Mouse (Mus musculus): ENCODE measurements around the gene Olfr1009. TPM values are rescaled to one million over a fixed set of nuclear protein-coding genes. Genes with fewer than 3 reads are reported as not detected.
"Not testable (repeated sequence)": the region's sequence is repeated elsewhere in the genome, so short reads cannot be mapped to it uniquely, and the experiment has no call there.

Olfr1009 gene
- polyA plus RNA-seq (2021) = not detected

DNA sequence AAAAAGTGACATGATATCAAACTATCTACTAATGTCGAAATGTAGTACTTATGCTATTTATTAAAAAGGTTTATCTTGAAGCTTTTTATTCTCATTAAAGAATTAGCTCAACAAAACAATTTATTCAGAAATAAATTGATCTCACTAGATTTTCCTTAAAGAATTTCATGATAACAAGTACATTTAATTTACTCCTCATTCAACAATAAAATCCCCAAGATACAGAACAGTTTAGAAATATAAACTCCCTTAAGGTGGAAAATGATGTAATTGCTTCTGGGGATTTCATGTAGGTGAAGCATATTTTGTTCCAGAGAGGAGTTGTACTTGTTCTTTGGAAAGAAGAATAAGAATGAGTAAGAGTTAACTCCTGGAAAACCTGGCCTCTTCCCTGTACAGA lies at the start of gene Olfr1009:
TSS of gene Olfr1009 (plus strand) at position 301 of the 400 bp plus-strand sequence.
- no peak for ATAC-seq
- TF ChIP-seq CTCF (IDR thresholded peaks at IDR 0.05) = no peak
- H3K27me3 ChIP-seq = peaks cover 4% of the 10 kb centered on the region
- DNase-seq (ENCODE audit: low read depth, low spot score) = no peak
- ChIA-PET POLR2A (no interaction called here), CTCF (no interaction called here)
- in situ Hi-C loops (cut with MboI; ENCODE audit: low pct_unique_long_range_greater_than_20kb) = no loop called here

DNA sequence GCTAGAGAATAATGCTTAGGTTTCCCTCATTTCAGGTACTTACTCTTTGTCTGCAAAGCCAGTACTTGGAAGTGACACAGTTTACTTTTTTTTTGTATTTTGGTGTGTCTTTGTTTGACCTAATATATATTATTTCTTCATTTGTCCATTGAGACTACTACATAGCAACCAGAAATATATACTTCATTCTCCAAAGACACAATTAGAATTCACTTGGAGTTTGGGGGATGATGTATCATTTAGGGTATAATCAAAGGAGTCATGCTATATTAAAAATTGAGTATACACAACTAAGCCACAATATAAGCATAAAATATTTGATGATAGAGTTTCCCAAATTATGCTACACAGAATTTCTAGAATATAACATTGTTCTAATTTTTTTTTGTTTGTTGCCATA lies 36.6 kb upstream of the Olfr1009 start, which contains the start of gene Olfr1006:
TSS of gene Olfr1006 (minus strand) at position 101 of the 400 bp plus-strand sequence.
- CTCF ChIA-PET = no interaction called here
- no peak for TF ChIP-seq CTCF (IDR thresholded peaks at IDR 0.05)
- H3K27me3 ChIP-seq = no peaks in the 10 kb centered on the region
- ATAC-seq (no peak), DNase-seq (ENCODE audit: low read depth, low spot score) (no peak)
- POLR2A ChIA-PET = no interaction called here
- in situ Hi-C loops (cut with MboI; ENCODE audit: low pct_unique_long_range_greater_than_20kb) = no loop called here

DNA sequence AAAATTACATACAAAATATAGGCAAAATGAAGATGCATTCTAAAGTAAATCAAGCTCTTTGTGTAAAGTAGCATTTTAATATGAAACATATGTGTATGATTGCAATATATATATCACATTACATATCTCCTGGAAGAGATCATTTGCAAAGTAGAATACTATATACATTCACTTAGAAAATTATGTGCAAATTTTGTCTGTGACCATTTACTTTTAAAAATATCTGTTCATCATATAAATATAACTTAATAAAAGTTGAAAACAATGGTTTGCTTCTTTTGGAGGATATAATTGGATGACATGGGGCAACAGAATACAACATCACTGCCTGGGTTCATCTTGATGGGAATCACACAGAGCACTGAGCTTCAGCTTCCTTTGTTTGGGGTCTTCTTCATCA lies 26.1 kb upstream of the Olfr1009 start, which contains the start of gene Olfr1008:
TSS of gene Olfr1008 (plus strand) at position 301 of the 400 bp plus-strand sequence.
- DNase-seq (ENCODE audit: low read depth, low spot score) (no peak), ATAC-seq (no peak)
- CTCF ChIA-PET = no interaction called here
- in situ Hi-C loops (cut with MboI; ENCODE audit: low pct_unique_long_range_greater_than_20kb) = no loop called here
- TF ChIP-seq CTCF (IDR thresholded peaks at IDR 0.05) = no peak
- POLR2A ChIA-PET = no interaction called here
- no peaks in the 10 kb centered on the region for H3K27me3 ChIP-seq

DNA sequence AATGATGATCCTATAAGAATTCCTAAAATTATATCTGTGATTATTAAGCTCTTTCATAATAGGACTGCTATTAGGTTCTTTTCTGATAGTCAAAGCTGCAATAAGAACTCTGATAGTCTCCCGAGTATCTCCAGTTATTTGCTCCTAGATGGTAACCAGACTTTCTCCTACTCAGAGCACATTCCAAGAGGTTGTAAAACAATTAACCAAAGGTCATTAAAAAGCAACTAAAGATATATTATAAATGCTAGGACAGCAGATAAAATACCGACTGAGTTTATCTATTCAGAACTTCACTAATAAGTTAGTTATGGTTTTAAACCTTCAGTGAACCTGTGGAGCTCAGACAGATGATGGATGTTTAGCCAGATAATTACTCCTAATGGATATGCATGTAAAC lies 4.5 kb upstream of the Olfr1009 start:
- H3K27me3 ChIP-seq; in situ Hi-C loops (cut with MboI; ENCODE audit: low pct_unique_long_range_greater_than_20kb); ATAC-seq; DNase-seq (ENCODE audit: low read depth, low spot score); POLR2A ChIA-PET; CTCF ChIA-PET: not testable (repeated sequence)

DNA sequence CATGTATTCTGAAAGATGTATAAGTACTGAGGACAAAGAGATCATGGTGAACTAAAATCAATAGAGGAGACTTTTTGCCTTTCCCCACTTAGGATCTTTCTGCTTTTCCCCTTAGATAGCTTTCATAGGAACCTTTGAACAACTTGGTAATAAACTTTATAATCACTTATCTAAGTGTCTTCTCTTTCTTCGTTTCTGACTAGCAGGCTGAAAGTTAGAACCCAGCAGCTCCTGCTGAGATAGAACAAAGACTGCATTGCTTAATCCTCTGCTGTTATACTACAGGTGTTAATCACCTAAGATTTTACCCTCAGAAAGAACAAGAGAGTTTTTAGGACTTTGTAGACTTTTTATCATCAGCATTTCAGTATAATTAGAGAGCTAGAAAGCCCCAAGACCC lies 4.1 kb upstream of the Olfr1009 start:
- ATAC-seq = no peak
- H3K27me3 ChIP-seq = no peaks in the 10 kb centered on the region
- ChIA-PET POLR2A (no interaction called here), CTCF (no interaction called here)
- TF ChIP-seq CTCF (IDR thresholded peaks at IDR 0.05) = no peak
- DNase-seq (ENCODE audit: low read depth, low spot score) = no peak
- in situ Hi-C loops (cut with MboI; ENCODE audit: low pct_unique_long_range_greater_than_20kb) = no loop called here

DNA sequence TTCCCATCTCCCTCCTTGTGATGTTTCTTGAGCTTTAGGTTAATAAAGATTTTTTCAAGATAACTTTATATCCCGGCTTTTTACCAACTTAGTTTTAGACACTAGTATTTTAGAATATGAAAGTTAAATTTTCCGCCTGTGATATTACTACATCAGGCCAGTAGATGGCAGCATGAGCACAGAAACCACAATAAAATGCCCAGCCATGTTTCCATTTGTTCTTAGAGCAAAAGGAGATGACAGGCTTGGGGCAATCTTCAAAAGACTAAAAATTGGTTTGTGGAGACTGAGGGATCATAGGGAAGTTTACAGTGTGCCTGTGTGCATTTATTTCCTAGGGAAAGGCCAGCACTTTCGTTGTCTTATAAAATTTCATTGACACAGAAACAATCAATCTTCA lies 10.6 kb downstream of the Olfr1009 start:
- ATAC-seq = peak; percentile 65
- in situ Hi-C loops (cut with MboI; ENCODE audit: low pct_unique_long_range_greater_than_20kb) = no loop called here
- H3K27me3 ChIP-seq = no peaks in the 10 kb centered on the region
- ChIA-PET POLR2A (no interaction called here), CTCF (no interaction called here)
- TF ChIP-seq CTCF (IDR thresholded peaks at IDR 0.05) = peak; percentile 70
- DNase-seq (ENCODE audit: low read depth, low spot score) = no peak

DNA sequence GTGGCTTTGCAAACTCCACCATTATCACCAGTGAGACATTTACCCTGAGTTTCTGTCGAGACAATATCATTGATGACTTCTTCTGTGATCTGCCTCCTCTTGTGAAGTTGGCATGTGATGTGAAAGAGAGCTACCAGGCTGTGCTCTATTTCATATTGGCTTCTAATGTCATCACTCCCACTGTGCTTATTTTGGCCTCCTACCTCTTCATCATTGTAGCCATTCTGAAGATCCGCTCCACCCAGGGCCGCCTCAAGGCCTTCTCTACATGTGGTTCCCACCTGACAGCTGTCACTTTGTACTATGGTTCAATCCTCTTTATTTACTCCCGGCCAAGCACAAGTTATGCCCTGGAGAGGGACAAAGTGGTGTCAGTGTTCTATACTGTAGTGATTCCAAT lies 38.6 kb downstream of the Olfr1009 start:
- POLR2A ChIA-PET = no interaction called here
- ATAC-seq (no peak), DNase-seq (ENCODE audit: low read depth, low spot score) (no peak)
- TF ChIP-seq CTCF (IDR thresholded peaks at IDR 0.05) = no peak
- in situ Hi-C loops (cut with MboI; ENCODE audit: low pct_unique_long_range_greater_than_20kb) = no loop called here
- CTCF ChIA-PET = no interaction called here
- H3K27me3 ChIP-seq = no peaks in the 10 kb centered on the region

DNA sequence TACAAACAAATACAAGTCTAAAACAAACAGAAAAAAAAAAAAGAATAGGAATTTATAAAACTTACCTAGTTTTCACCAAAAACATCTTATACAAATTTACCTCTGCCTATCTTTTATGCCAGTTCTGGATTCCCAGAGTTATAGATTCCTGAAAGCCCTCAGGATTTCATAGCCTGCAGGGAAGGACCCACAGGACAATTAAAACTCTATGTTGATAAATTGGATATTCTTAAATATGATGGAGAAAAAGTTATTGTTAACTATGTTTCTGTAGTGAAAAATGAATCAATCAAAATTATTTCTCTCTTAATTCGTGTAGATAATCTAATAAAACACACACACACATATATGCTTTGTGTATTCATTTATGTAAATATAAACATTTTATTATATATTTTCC lies 47.4 kb downstream of the Olfr1009 start, which contains the start of gene Olfr1012:
TSS of gene Olfr1012 (minus strand) at position 101 of the 400 bp plus-strand sequence.
- no peak for ATAC-seq
- no peak for TF ChIP-seq CTCF (IDR thresholded peaks at IDR 0.05)
- in situ Hi-C loops (cut with MboI; ENCODE audit: low pct_unique_long_range_greater_than_20kb) = no loop called here
- POLR2A ChIA-PET = no interaction called here
- DNase-seq (ENCODE audit: low read depth, low spot score) = no peak
- CTCF ChIA-PET = no interaction called here
- H3K27me3 ChIP-seq = no peaks in the 10 kb centered on the region

DNA sequence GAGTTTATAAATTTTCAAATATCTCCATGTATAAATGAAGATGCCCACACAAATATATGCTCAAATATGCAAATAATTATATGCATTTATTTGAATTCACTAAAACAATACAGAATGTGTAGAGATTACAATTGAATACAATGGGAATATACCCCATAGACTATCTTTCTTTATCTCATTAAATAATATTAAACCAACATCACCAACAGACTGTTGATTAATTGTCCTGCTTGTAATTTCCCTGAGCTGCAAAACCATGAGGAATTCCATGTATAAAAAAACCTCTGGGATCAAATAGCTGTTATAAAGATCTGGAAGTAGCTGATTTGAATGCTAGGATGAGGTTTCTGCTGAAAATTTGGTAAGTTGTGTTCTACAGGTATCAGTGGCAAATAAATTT lies 51.6 kb downstream of the Olfr1009 start, which contains the start of gene Olfr1013:
TSS of gene Olfr1013 (plus strand) at position 301 of the 400 bp plus-strand sequence.
- ChIA-PET CTCF (no interaction called here), POLR2A (no interaction called here)
- DNase-seq (ENCODE audit: low read depth, low spot score) (no peak), ATAC-seq (no peak)
- in situ Hi-C loops (cut with MboI; ENCODE audit: low pct_unique_long_range_greater_than_20kb) = no loop called here
- no peak for TF ChIP-seq CTCF (IDR thresholded peaks at IDR 0.05)
- H3K27me3 ChIP-seq = no peaks in the 10 kb centered on the region

DNA sequence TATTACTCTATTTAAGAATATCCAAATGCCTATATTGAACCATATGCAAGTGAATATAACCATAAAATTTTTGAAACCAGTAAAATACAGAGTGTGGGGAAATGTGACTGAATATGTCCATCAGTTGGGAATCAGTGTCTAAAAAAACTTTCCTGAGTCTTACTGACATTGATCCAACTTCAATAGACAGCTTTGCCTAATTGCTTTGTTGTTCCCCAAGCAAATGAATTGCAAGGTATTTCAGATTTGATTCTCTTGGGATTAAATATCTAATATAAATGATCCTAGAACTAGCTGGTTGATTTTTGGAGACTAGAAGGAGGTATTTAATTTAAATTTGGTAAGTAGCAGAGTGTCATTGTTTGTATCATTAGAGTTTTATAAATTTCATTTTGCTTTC lies 57.2 kb downstream of the Olfr1009 start, which contains the start of gene Olfr1014:
TSS of gene Olfr1014 (plus strand) at position 301 of the 400 bp plus-strand sequence.
- ChIA-PET POLR2A (no interaction called here), CTCF (no interaction called here)
- DNase-seq (ENCODE audit: low read depth, low spot score) (no peak), ATAC-seq (no peak)
- no peaks in the 10 kb centered on the region for H3K27me3 ChIP-seq
- TF ChIP-seq CTCF (IDR thresholded peaks at IDR 0.05) = no peak
- in situ Hi-C loops (cut with MboI; ENCODE audit: low pct_unique_long_range_greater_than_20kb) = no loop called here

Other genes with a start within 250 kb of the Olfr1009 start
- not detected for gene 4833423E24Rik, start 196.4 kb upstream of the Olfr1009 start, polyA plus RNA-seq (2021)
- not detected for gene Olfr996, start 136.2 kb upstream of the Olfr1009 start, polyA plus RNA-seq (2021)
- gene Olfr998, start 126.5 kb upstream of the Olfr1009 start, polyA plus RNA-seq (2021) = not detected
- not detected for gene Olfr1000, start 103.5 kb upstream of the Olfr1009 start, polyA plus RNA-seq (2021)
- gene Olfr1002, start 64.7 kb upstream of the Olfr1009 start, polyA plus RNA-seq (2021) = not detected
- gene Olfr154, start 51.0 kb upstream of the Olfr1009 start, polyA plus RNA-seq (2021) = not detected
- not detected for gene Olfr1006, start 36.7 kb upstream of the Olfr1009 start, polyA plus RNA-seq (2021)
- not detected for gene Olfr1008, start 26.0 kb upstream of the Olfr1009 start, polyA plus RNA-seq (2021)
- not detected for gene Olfr1012, start 47.3 kb downstream of the Olfr1009 start, polyA plus RNA-seq (2021)
- gene Olfr1013, start 51.7 kb downstream of the Olfr1009 start, polyA plus RNA-seq (2021) = not detected
- gene Olfr1014, start 57.3 kb downstream of the Olfr1009 start, polyA plus RNA-seq (2021) = not detected
- not detected for gene Olfr1015, start 66.6 kb downstream of the Olfr1009 start, polyA plus RNA-seq (2021)
- not detected for gene Olfr1016, start 87.1 kb downstream of the Olfr1009 start, polyA plus RNA-seq (2021)
- gene Olfr1018, start 103.1 kb downstream of the Olfr1009 start, polyA plus RNA-seq (2021) = not detected
- gene Olfr1019, start 130.1 kb downstream of the Olfr1009 start, polyA plus RNA-seq (2021) = not detected
- gene Olfr1020, start 131.6 kb downstream of the Olfr1009 start, polyA plus RNA-seq (2021) = not detected
- gene Olfr1022, start 153.2 kb downstream of the Olfr1009 start, polyA plus RNA-seq (2021) = not detected
- gene Olfr1023, start 170.2 kb downstream of the Olfr1009 start, polyA plus RNA-seq (2021) = not detected
- not detected for gene Olfr1024, start 189.6 kb downstream of the Olfr1009 start, polyA plus RNA-seq (2021)
- not detected for gene Olfr1025-ps1, start 199.8 kb downstream of the Olfr1009 start, polyA plus RNA-seq (2021)
- not detected for gene Olfr1026, start 206.1 kb downstream of the Olfr1009 start, polyA plus RNA-seq (2021)
- not detected for gene Olfr1028, start 235.0 kb downstream of the Olfr1009 start, polyA plus RNA-seq (2021)